Mouse (Mus musculus) ES-Bruce4 (cell line): ENCODE results near the gene Sept8.

Experiments
- CTCF ChIP-seq: IDR thresholded peaks from one replicate; pipeline ENCODE4 v1.8.1; 2011; ENCODE audit warnings: low read depth, low read length
- EP300 ChIP-seq: IDR thresholded peaks from 2 replicates; pipeline ENCODE4 v1.6.1; 2011; ENCODE audit warnings: low read depth, low read length; ENCODE audit not compliant: insufficient read depth

DNA sequence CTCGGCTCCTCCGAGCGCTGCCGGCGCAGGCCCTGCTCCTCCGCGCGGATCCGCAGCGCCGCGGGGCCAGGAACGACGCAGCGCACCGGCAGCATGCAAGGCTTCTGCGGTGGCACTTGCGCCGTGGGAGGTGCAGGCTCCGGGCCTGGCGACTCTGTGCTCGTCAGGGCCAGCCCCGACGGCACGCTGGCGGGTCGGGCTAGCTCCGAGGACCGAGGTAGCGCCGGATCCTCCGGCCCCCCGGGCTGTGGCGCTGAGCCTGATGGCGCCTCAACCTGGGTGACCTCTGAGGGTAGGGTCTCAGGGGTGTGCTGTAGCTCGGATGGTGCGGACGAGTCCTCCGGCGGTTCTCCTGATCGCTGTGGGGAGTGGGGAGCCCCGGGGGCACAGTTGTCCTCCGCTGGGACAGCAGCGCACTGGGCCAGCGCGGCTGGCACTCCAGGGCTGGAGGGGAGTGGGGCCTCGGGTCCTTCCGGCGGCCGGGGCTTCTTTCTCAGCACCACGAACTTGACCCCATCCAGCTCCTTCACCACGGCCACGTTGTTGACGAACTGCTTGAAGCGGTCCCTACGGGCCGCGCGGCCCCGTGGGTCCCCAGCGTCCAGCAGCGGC, 39.8 kb upstream of the Sept8 start:
- no peak for TF ChIP-seq EP300
- TF ChIP-seq CTCF = no peak
